Mouse (Mus musculus): Measurements from ENCODE around the gene St6gal1. TPM values are rescaled to one million over a fixed set of nuclear protein-coding genes. Genes with fewer than 3 reads are reported as not detected.
A peak's percentile ranks its signal among the peaks of the same experiment; 100 is the strongest.
"Not testable (repeated sequence)": the region's sequence is repeated elsewhere in the genome, so short reads cannot be mapped to it uniquely, and the experiment has no call there.

St6gal1 gene
- 10 to 100 TPM; 70.1 to 99.5 TPM for polyA plus RNA-seq (2017; shearing (Covaris generic))

GRCm38 (mm10) chr16:23224671-23225068 lies at the start of gene St6gal1:
St6gal1 (plus strand) TSS chr16:23224740.
- peak; percentile 55 for ATAC-seq

GRCm38 (mm10) chr16:23174855-23175254 lies 49.7 kb upstream of the St6gal1 start:
- ATAC-seq, result peak; percentile 82

GRCm38 (mm10) chr16:23175956-23176355 lies 48.6 kb upstream of the St6gal1 start:
- no peak for ATAC-seq

- no peak for ATAC-seq
These were observed 46.7 kb upstream of the St6gal1 start for GRCm38 (mm10) chr16:23177856-23178255.

- no peak for ATAC-seq
These were observed 45.7 kb upstream of the St6gal1 start for GRCm38 (mm10) chr16:23178796-23179195.

GRCm38 (mm10) chr16:23179436-23179835 lies 45.1 kb upstream of the St6gal1 start:
- not testable (repeated sequence) for ATAC-seq

- peak; percentile 22 for ATAC-seq
These were observed 43.5 kb upstream of the St6gal1 start for GRCm38 (mm10) chr16:23181054-23181453.

- ATAC-seq, result peak; percentile 84
These were observed 43.1 kb upstream of the St6gal1 start for GRCm38 (mm10) chr16:23181487-23181886.

- no peak for ATAC-seq
These were observed 42.5 kb upstream of the St6gal1 start for GRCm38 (mm10) chr16:23181942-23182597.

- ATAC-seq, result no peak
These were observed 38.7 kb upstream of the St6gal1 start for GRCm38 (mm10) chr16:23185824-23186223.

- ATAC-seq, result no peak
These were observed 38.1 kb upstream of the St6gal1 start for GRCm38 (mm10) chr16:23186418-23186817.

GRCm38 (mm10) chr16:23187983-23188382 lies 36.6 kb upstream of the St6gal1 start:
- peak; percentile 78 for ATAC-seq

- no peak for ATAC-seq
These were observed 34.9 kb upstream of the St6gal1 start for GRCm38 (mm10) chr16:23189612-23190011.

- ATAC-seq, result no peak
These were observed 32.8 kb upstream of the St6gal1 start for GRCm38 (mm10) chr16:23191560-23192242.

GRCm38 (mm10) chr16:23195618-23196017 lies 28.9 kb upstream of the St6gal1 start:
- ATAC-seq, result peak; percentile 64

- no peak for ATAC-seq
These were observed 28.2 kb upstream of the St6gal1 start for GRCm38 (mm10) chr16:23196296-23196695.

- ATAC-seq, result no peak
These were observed 27.7 kb upstream of the St6gal1 start for GRCm38 (mm10) chr16:23196791-23197190.

GRCm38 (mm10) chr16:23201498-23201897 lies 23.0 kb upstream of the St6gal1 start:
- no peak for ATAC-seq

GRCm38 (mm10) chr16:23214314-23214713 lies 10.2 kb upstream of the St6gal1 start:
- ATAC-seq, result no peak

- ATAC-seq, result no peak
These were observed 9.2 kb upstream of the St6gal1 start for GRCm38 (mm10) chr16:23215241-23215900.

- ATAC-seq, result no peak
These were observed 8.2 kb upstream of the St6gal1 start for GRCm38 (mm10) chr16:23216366-23216765.

- no peak for ATAC-seq
These were observed 6.2 kb upstream of the St6gal1 start for GRCm38 (mm10) chr16:23218313-23218712.

- peak; percentile 44 for ATAC-seq
These were observed 1.2 kb upstream of the St6gal1 start for GRCm38 (mm10) chr16:23223166-23223870.
